Mouse (Mus musculus): Measurements from ENCODE around the gene Coq8a. TPM values are rescaled to one million over a fixed set of nuclear protein-coding genes. Genes with fewer than 3 reads are reported as not detected.
A peak's percentile ranks its signal among the peaks of the same experiment; 100 is the strongest.

Coq8a gene
- polyA plus RNA-seq, 1 experiment from 2014 or later = 3.7 TPM

- no peak overlapping the region for H3K27ac ChIP-seq
- no peaks in the 10 kb centered on the region for H3K9me3 ChIP-seq
- ATAC-seq (ENCODE audit: low FRiP score, low read depth) = no peak
- no peak overlapping the region for H3K4me2 ChIP-seq (replicated peaks)
- H3K36me3 ChIP-seq = no peaks in the 10 kb centered on the region
- H3K4me1 ChIP-seq = peaks cover 6% of the 10 kb centered on the region; the same call in 1 of the 2 replicates
- no peaks in the 10 kb centered on the region for H3K27me3 ChIP-seq (replicated peaks)
- WGBS = 95% methylated on average over 1 of the region's 1 CpGs
- H3K9ac ChIP-seq = no peak overlapping the region
- no peak overlapping the region for H3K4me3 ChIP-seq
Measured at GRCm38 (mm10) chr1:180222007-180222406, 22.6 kb upstream of the Coq8a start.

- Histone ChIP-seq H3K4me2 (replicated peaks) (no peak overlapping the region), H3K9me3 (no peaks in the 10 kb centered on the region), H3K4me3 (no peak overlapping the region), H3K36me3 (no peaks in the 10 kb centered on the region), H3K27ac (no peak overlapping the region), H3K9ac (no peak overlapping the region), H3K4me1 (no peaks in the 10 kb centered on the region), H3K27me3 (replicated peaks) (no peaks in the 10 kb centered on the region)
- WGBS = 89% methylated on average over 19 of the region's 19 CpGs
- no peak for ATAC-seq (ENCODE audit: low FRiP score, low read depth)
Measured at GRCm38 (mm10) chr1:180220791-180221542, 21.6 kb upstream of the Coq8a start.

GRCm38 (mm10) chr1:180216541-180217276 lies 17.3 kb upstream of the Coq8a start:
- 56% methylated on average over 5 of the region's 5 CpGs for WGBS
- Histone ChIP-seq H3K4me1 (no peaks in the 10 kb centered on the region), H3K9ac (no peak overlapping the region), H3K27ac (no peak overlapping the region), H3K36me3 (no peaks in the 10 kb centered on the region), H3K4me2 (replicated peaks) (no peak overlapping the region), H3K27me3 (replicated peaks) (no peaks in the 10 kb centered on the region), H3K4me3 (no peak overlapping the region), H3K9me3 (no peaks in the 10 kb centered on the region)
- no peak for ATAC-seq (ENCODE audit: low FRiP score, low read depth)

- Histone ChIP-seq H3K4me1 (no peaks in the 10 kb centered on the region), H3K27ac (no peak overlapping the region), H3K4me3 (no peak overlapping the region), H3K27me3 (replicated peaks) (no peaks in the 10 kb centered on the region), H3K36me3 (no peaks in the 10 kb centered on the region), H3K4me2 (replicated peaks) (no peak overlapping the region), H3K9me3 (no peaks in the 10 kb centered on the region), H3K9ac (no peak overlapping the region)
- WGBS = 24% methylated on average over 4 of the region's 4 CpGs
- peak; percentile 66 for ATAC-seq (ENCODE audit: low FRiP score, low read depth)
Measured at GRCm38 (mm10) chr1:180215044-180215443, 15.6 kb upstream of the Coq8a start.

- H3K36me3 ChIP-seq = no peaks in the 10 kb centered on the region
- no peaks in the 10 kb centered on the region for H3K27me3 ChIP-seq (replicated peaks)
- H3K4me2 ChIP-seq (replicated peaks) = no peak overlapping the region
- ATAC-seq (ENCODE audit: low FRiP score, low read depth) = no peak
- no peak overlapping the region for H3K9ac ChIP-seq
- no peak overlapping the region for H3K27ac ChIP-seq
- H3K9me3 ChIP-seq = no peaks in the 10 kb centered on the region
- H3K4me1 ChIP-seq = no peaks in the 10 kb centered on the region
- H3K4me3 ChIP-seq = no peak overlapping the region
- WGBS = 93% methylated on average over 5 of the region's 5 CpGs
Measured at GRCm38 (mm10) chr1:180212911-180213310, 13.5 kb upstream of the Coq8a start.

GRCm38 (mm10) chr1:180210781-180211271 lies 11.4 kb upstream of the Coq8a start:
- Histone ChIP-seq H3K4me1 (no peaks in the 10 kb centered on the region), H3K27ac (no peak overlapping the region), H3K27me3 (replicated peaks) (no peaks in the 10 kb centered on the region), H3K9me3 (no peaks in the 10 kb centered on the region), H3K36me3 (no peaks in the 10 kb centered on the region), H3K4me3 (no peak overlapping the region), H3K4me2 (replicated peaks) (no peak overlapping the region), H3K9ac (no peak overlapping the region)
- no peak for ATAC-seq (ENCODE audit: low FRiP score, low read depth)
- WGBS = 89% methylated on average over 9 of the region's 9 CpGs

GRCm38 (mm10) chr1:180210031-180210432 lies 10.6 kb upstream of the Coq8a start:
- H3K27me3 ChIP-seq (replicated peaks) = no peaks in the 10 kb centered on the region
- H3K36me3 ChIP-seq = no peaks in the 10 kb centered on the region
- no peak overlapping the region for H3K4me3 ChIP-seq
- H3K4me1 ChIP-seq = no peaks in the 10 kb centered on the region
- no peak for ATAC-seq (ENCODE audit: low FRiP score, low read depth)
- H3K9me3 ChIP-seq = no peaks in the 10 kb centered on the region
- H3K9ac ChIP-seq = no peak overlapping the region
- H3K4me2 ChIP-seq (replicated peaks) = no peak overlapping the region
- WGBS = 78% methylated on average over 4 of the region's 4 CpGs
- H3K27ac ChIP-seq = no peak overlapping the region

- Histone ChIP-seq H3K27ac (no peak overlapping the region), H3K27me3 (replicated peaks) (no peaks in the 10 kb centered on the region), H3K9ac (no peak overlapping the region), H3K9me3 (no peaks in the 10 kb centered on the region), H3K36me3 (no peaks in the 10 kb centered on the region), H3K4me3 (no peak overlapping the region), H3K4me1 (no peaks in the 10 kb centered on the region), H3K4me2 (replicated peaks) (no peak overlapping the region)
- ATAC-seq (ENCODE audit: low FRiP score, low read depth) = no peak
- WGBS = 78% methylated on average over 3 of the region's 3 CpGs
Measured at GRCm38 (mm10) chr1:180208370-180208769, 9.0 kb upstream of the Coq8a start.

- Histone ChIP-seq H3K27ac (no peak overlapping the region), H3K4me3 (no peak overlapping the region), H3K9ac (no peak overlapping the region), H3K27me3 (replicated peaks) (no peaks in the 10 kb centered on the region), H3K36me3 (no peaks in the 10 kb centered on the region), H3K4me1 (peaks cover 6% of the 10 kb centered on the region), H3K9me3 (no peaks in the 10 kb centered on the region), H3K4me2 (replicated peaks) (no peak overlapping the region)
- ATAC-seq (ENCODE audit: low FRiP score, low read depth) = no peak
- WGBS = 60% methylated on average over 5 of the region's 5 CpGs
Measured at GRCm38 (mm10) chr1:180200722-180201121, 1.3 kb upstream of the Coq8a start.

GRCm38 (mm10) chr1:180199715-180200050 lies 281 bp upstream of the Coq8a start:
- ATAC-seq (ENCODE audit: low FRiP score, low read depth) = no peak
- no peaks in the 10 kb centered on the region for H3K27me3 ChIP-seq (replicated peaks)
- H3K36me3 ChIP-seq = no peaks in the 10 kb centered on the region
- no peak overlapping the region for H3K27ac ChIP-seq
- WGBS = 74% methylated on average over 4 of the region's 4 CpGs
- no peak overlapping the region for H3K9ac ChIP-seq
- H3K9me3 ChIP-seq = no peaks in the 10 kb centered on the region
- H3K4me1 ChIP-seq = peaks cover 10% of the 10 kb centered on the region
- H3K4me3 ChIP-seq = no peak overlapping the region
- H3K4me2 ChIP-seq (replicated peaks) = no peak overlapping the region

- 88% methylated on average over 3 of the region's 3 CpGs for WGBS
- H3K4me3 ChIP-seq = no peak overlapping the region
- H3K4me1 ChIP-seq = peaks cover 10% of the 10 kb centered on the region
- no peaks in the 10 kb centered on the region for H3K36me3 ChIP-seq
- no peaks in the 10 kb centered on the region for H3K9me3 ChIP-seq
- no peaks in the 10 kb centered on the region for H3K27me3 ChIP-seq (replicated peaks)
- H3K27ac ChIP-seq = no peak overlapping the region
- no peak overlapping the region for H3K9ac ChIP-seq
- no peak overlapping the region for H3K4me2 ChIP-seq (replicated peaks)
- ATAC-seq (ENCODE audit: low FRiP score, low read depth) = no peak
Measured at GRCm38 (mm10) chr1:180197956-180198355, 1.4 kb downstream of the Coq8a start.

- Histone ChIP-seq H3K27me3 (replicated peaks) (no peaks in the 10 kb centered on the region), H3K9me3 (no peaks in the 10 kb centered on the region), H3K4me1 (peaks cover 10% of the 10 kb centered on the region), H3K4me3 (peak overlapping the region; percentile 27; the same call in 1 of the 2 replicates), H3K36me3 (no peaks in the 10 kb centered on the region), H3K27ac (no peak overlapping the region), H3K9ac (no peak overlapping the region), H3K4me2 (replicated peaks) (peak overlapping the region; percentile 96)
- WGBS = 91% methylated on average over 9 of the region's 9 CpGs
- no peak for ATAC-seq (ENCODE audit: low FRiP score, low read depth)
Measured at GRCm38 (mm10) chr1:180196508-180196907, 2.9 kb downstream of the Coq8a start.
